ENCODE assay signal across 31 mouse cellular contexts in the genomic region with DNA sequence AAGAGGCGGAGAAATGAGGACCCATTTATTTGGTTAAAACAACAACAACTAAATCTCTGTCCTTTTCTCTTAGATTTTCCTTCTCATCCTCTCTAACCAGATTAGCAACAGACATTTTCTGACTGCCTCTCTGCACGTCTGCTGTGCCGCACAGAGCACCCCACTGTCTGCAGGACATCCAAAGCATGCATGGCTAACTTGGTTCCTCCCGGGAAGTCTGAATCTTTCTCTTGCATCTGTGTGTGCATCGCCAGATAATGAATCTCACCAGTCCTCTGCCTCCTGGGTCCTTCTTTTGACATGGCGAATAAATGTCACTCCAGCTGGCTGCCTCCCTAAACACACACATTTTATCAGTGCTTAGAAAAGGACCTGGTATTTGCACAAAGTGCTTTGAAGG. TPM values are rescaled to one million over a fixed set of nuclear protein-coding genes. Genes with fewer than 3 reads are reported as not detected.
DNase-seq lines count a peak whose midpoint lies in the region; ATAC-seq lines count a peak whose summit lies in the region.
"Had no signal": no experiment of that assay in that cellular context is flagged by ENCODE, and none has a peak within 500 bp of the region (broad histone marks: within the 10 kb centered on the region; RNA-seq: fewer than 3 reads in every experiment).

No protein-coding gene starts in this region.

- peaks cover 21% of the 10 kb centered on the region for H3K4me1 ChIP-seq in hindbrain, embryonic 10.5 days (replicated peaks)
- H3K4me1 ChIP-seq in hindbrain, embryonic 11.5 days (replicated peaks; ENCODE audit: control insufficient read depth, insufficient read depth, low read length): no peaks in the 10 kb centered on the region
- peaks cover 11% of the 10 kb centered on the region for H3K4me1 ChIP-seq in neural tube, embryonic 13.5 days (replicated peaks)
- H3K4me1 ChIP-seq in neural tube, embryonic 15.5 days: peaks cover 6% of the 10 kb centered on the region
- H3K4me1 ChIP-seq in hindbrain, embryonic 14.5 days (replicated peaks; ENCODE audit: control insufficient read depth, insufficient read depth, low read length): peaks cover 10% of the 10 kb centered on the region; the same call in 1 of the 2 replicates
- peaks cover 11% of the 10 kb centered on the region for H3K4me1 ChIP-seq in midbrain, embryonic 15.5 days
- H3K4me1 ChIP-seq: embryonic facial prominence, embryonic 15.5 days; stomach, embryonic 15.5 days had no signal

- no peak overlapping the region for H3K4me3 ChIP-seq in hindbrain, embryonic 10.5 days
- no peak overlapping the region for H3K4me3 ChIP-seq in hindbrain, embryonic 11.5 days (ENCODE audit: low read depth, low read length)
- H3K4me3 ChIP-seq in neural tube, embryonic 13.5 days: no peak overlapping the region
- no peak overlapping the region for H3K4me3 ChIP-seq in neural tube, embryonic 15.5 days (replicated peaks)
- no peak overlapping the region for H3K4me3 ChIP-seq in hindbrain, embryonic 14.5 days (replicated peaks; ENCODE audit: low read length)
- no peak overlapping the region for H3K4me3 ChIP-seq in midbrain, embryonic 15.5 days
- H3K4me3 ChIP-seq: embryonic facial prominence, embryonic 15.5 days; hindbrain, embryonic 15.5 days; stomach, embryonic 15.5 days had no signal

- H3K9ac ChIP-seq in hindbrain, embryonic 11.5 days (ENCODE audit: low read depth, low read length): no peak overlapping the region
- no peak overlapping the region for H3K9ac ChIP-seq in neural tube, embryonic 13.5 days
- no peak overlapping the region for H3K9ac ChIP-seq in neural tube, embryonic 15.5 days (replicated peaks)
- H3K9ac ChIP-seq in hindbrain, embryonic 14.5 days: no peak overlapping the region
- H3K9ac ChIP-seq in midbrain, embryonic 15.5 days: no peak overlapping the region
- H3K9ac ChIP-seq: embryonic facial prominence, embryonic 15.5 days; hindbrain, embryonic 15.5 days; liver, embryonic 14.5 days; stomach, embryonic 15.5 days had no signal

- H3K4me2 ChIP-seq in hindbrain, embryonic 11.5 days (replicated peaks; ENCODE audit: low read depth, low read length): no peak overlapping the region
- no peak overlapping the region; the same call in 1 of the 2 replicates for H3K4me2 ChIP-seq in neural tube, embryonic 13.5 days
- no peak overlapping the region for H3K4me2 ChIP-seq in neural tube, embryonic 15.5 days
- H3K4me2 ChIP-seq in hindbrain, embryonic 14.5 days (replicated peaks): no peak overlapping the region
- H3K4me2 ChIP-seq in midbrain, embryonic 15.5 days: no peak overlapping the region
- H3K4me2 ChIP-seq: embryonic facial prominence, embryonic 15.5 days; hindbrain, embryonic 15.5 days; stomach, embryonic 15.5 days had no signal

- no peaks in the 10 kb centered on the region for H3K9me3 ChIP-seq in hindbrain, embryonic 10.5 days
- H3K9me3 ChIP-seq in hindbrain, embryonic 11.5 days (ENCODE audit: control insufficient read depth, low read length): no peaks in the 10 kb centered on the region
- no peaks in the 10 kb centered on the region for H3K9me3 ChIP-seq in neural tube, embryonic 13.5 days
- no peaks in the 10 kb centered on the region for H3K9me3 ChIP-seq in neural tube, embryonic 15.5 days (replicated peaks)
- H3K9me3 ChIP-seq in hindbrain, embryonic 14.5 days (ENCODE audit: control insufficient read depth, low read length): no peaks in the 10 kb centered on the region
- H3K9me3 ChIP-seq in midbrain, embryonic 15.5 days: no peaks in the 10 kb centered on the region
- H3K9me3 ChIP-seq: embryonic facial prominence, embryonic 15.5 days; hindbrain, embryonic 15.5 days; stomach, embryonic 15.5 days had no signal

- 36% methylated on average over 6 of the region's 6 CpGs for WGBS in hindbrain, embryonic 10.5 days
- WGBS in hindbrain, embryonic 11.5 days: 32% methylated on average over 6 of the region's 6 CpGs
- 16% methylated on average over 6 of the region's 6 CpGs for WGBS in neural tube, embryonic 13.5 days
- whole genome bisulfite sequencing in neural tube, embryonic 15.5 days: 20% methylated on average over 6 of the region's 6 CpGs
- 20% methylated on average over 6 of the region's 6 CpGs for WGBS in hindbrain, embryonic 14.5 days
- WGBS in midbrain, embryonic 15.5 days: 15% methylated on average over 6 of the region's 6 CpGs

- DNase-seq in hindbrain, embryonic 10.5 days (ENCODE audit: low spot score): no peak
- DNase-seq in hindbrain, embryonic 11.5 days (ENCODE audit: low spot score): no peak
- DNase-seq in hindbrain, embryonic 14.5 days (ENCODE audit: low spot score): no peak
- no peak for DNase-seq in layer of hippocampus, postnatal 14 days (ENCODE audit: low spot score in 2 of 2)
- DNase-seq: adrenal gland, adult 8-10 months; B cell, adult 2 months; cerebellum, adult 9-10 months; gastrocnemius, postnatal 14 days; heart, postnatal 14 days; kidney, adult 9 months; kidney, postnatal 10 days; liver; lung, adult 2 months; lung, postnatal 10 days; right cerebral cortex, postnatal 25 days; thymus, postnatal 14 days had no signal

- H3K27me3 ChIP-seq in hindbrain, embryonic 10.5 days (ENCODE audit: insufficient read depth, poor library complexity, severe bottlenecking): no peaks in the 10 kb centered on the region
- no peaks in the 10 kb centered on the region for H3K27me3 ChIP-seq in hindbrain, embryonic 11.5 days (ENCODE audit: control insufficient read depth, insufficient read depth, low read length)
- H3K27me3 ChIP-seq in neural tube, embryonic 13.5 days: no peaks in the 10 kb centered on the region
- no peaks in the 10 kb centered on the region for H3K27me3 ChIP-seq in neural tube, embryonic 15.5 days (replicated peaks)
- no peaks in the 10 kb centered on the region for H3K27me3 ChIP-seq in hindbrain, embryonic 14.5 days (ENCODE audit: control insufficient read depth, insufficient read depth, low read length)
- no peaks in the 10 kb centered on the region for H3K27me3 ChIP-seq in midbrain, embryonic 15.5 days (replicated peaks)
- H3K27me3 ChIP-seq: CH12.LX; embryonic facial prominence, embryonic 15.5 days; hindbrain, embryonic 15.5 days; stomach, embryonic 15.5 days had no signal

- 0 out of 2 replicates have a peak overlapping the region, but pooled peaks have one; percentile 5 for H3K27ac ChIP-seq in hindbrain, embryonic 10.5 days
- H3K27ac ChIP-seq in hindbrain, embryonic 11.5 days (ENCODE audit: low read depth, low read length): no peak overlapping the region
- 0 out of 2 replicates have a peak overlapping the region, but pooled peaks have one; percentile 23 for H3K27ac ChIP-seq in neural tube, embryonic 13.5 days (replicated peaks)
- no peak overlapping the region for H3K27ac ChIP-seq in neural tube, embryonic 15.5 days (replicated peaks)
- peak overlapping the region; percentile 24 for H3K27ac ChIP-seq in hindbrain, embryonic 14.5 days
- peak overlapping the region; percentile 36 for H3K27ac ChIP-seq in midbrain, embryonic 15.5 days
- H3K27ac ChIP-seq: embryonic facial prominence, embryonic 15.5 days; hindbrain, embryonic 15.5 days; liver, embryonic 14.5 days; macrophage; stomach, embryonic 15.5 days had no signal

- no peak for ATAC-seq in hindbrain, embryonic 11.5 days (ENCODE audit: low FRiP score)
- no peak for ATAC-seq in neural tube, embryonic 13.5 days (ENCODE audit: low read depth)
- no peak for ATAC-seq in neural tube, embryonic 15.5 days (ENCODE audit: low FRiP score)
- ATAC-seq in hindbrain, embryonic 14.5 days (ENCODE audit: low FRiP score): no peak
- ATAC-seq in midbrain, embryonic 15.5 days (replicated peaks): no peak; the same call in 1 of the 2 replicates
- no peak for ATAC-seq in erythroid progenitor cell, adult 5-6 weeks (replicated peaks; ENCODE audit: low FRiP score, poor library complexity, severe bottlenecking)
- ATAC-seq: activated CD4-positive, CD25-positive, alpha-beta regulatory T cell, adult 4 months; intestine, postnatal 0 days had no signal

- no peaks in the 10 kb centered on the region for H3K36me3 ChIP-seq in hindbrain, embryonic 10.5 days
- H3K36me3 ChIP-seq in hindbrain, embryonic 11.5 days (ENCODE audit: control insufficient read depth, insufficient read depth, low read length): no peaks in the 10 kb centered on the region
- no peaks in the 10 kb centered on the region for H3K36me3 ChIP-seq in neural tube, embryonic 13.5 days
- no peaks in the 10 kb centered on the region for H3K36me3 ChIP-seq in neural tube, embryonic 15.5 days
- no peaks in the 10 kb centered on the region for H3K36me3 ChIP-seq in hindbrain, embryonic 14.5 days (replicated peaks; ENCODE audit: control insufficient read depth, insufficient read depth)
- no peaks in the 10 kb centered on the region for H3K36me3 ChIP-seq in midbrain, embryonic 15.5 days (replicated peaks)
- H3K36me3 ChIP-seq: embryonic facial prominence, embryonic 15.5 days; hindbrain, embryonic 15.5 days; stomach, embryonic 15.5 days had no signal

RNA-seq across cellular contexts. Expression of gene Ptpn20, which starts 18.3 kb away (rescaled TPM):
- polyA plus RNA-seq in hindbrain, embryonic 10.5 days (2016; fragmentation: Nextera tagmentation; extraction: Ambion mirVana): 0.14 TPM in 1 of 2 replicates, not detected in the other
- polyA plus RNA-seq in hindbrain, embryonic 11.5 days (2014; fragmentation: Nextera tagmentation; extraction: Ambion mirVana): 0.08 and 0.19 TPM in 2 replicates
- polyA plus RNA-seq in neural tube, embryonic 13.5 days (2015; fragmentation: Nextera tagmentation; extraction: Ambion mirVana): 0.12 and 0.20 TPM in 2 replicates
- polyA plus RNA-seq in neural tube, embryonic 15.5 days (2015; fragmentation: Nextera tagmentation; extraction: Ambion mirVana): 0.32 and 0.34 TPM in 2 replicates
- 0.21 and 0.33 TPM in 2 replicates for polyA plus RNA-seq in hindbrain, embryonic 14.5 days (2014; fragmentation: Nextera tagmentation; extraction: Ambion mirVana)
- 0.05 and 0.13 TPM in 2 replicates for polyA plus RNA-seq in midbrain, embryonic 15.5 days (2015; fragmentation: Nextera tagmentation; extraction: Ambion mirVana)
- not detected in 2 replicates for total RNA-seq in erythroid progenitor cell, adult 5-6 weeks (2015; ENCODE audit: low replicate concordance)
- 0.26 TPM in 1 of 2 replicates, not detected in the other for total RNA-seq in erythroid progenitor cell, adult 5-6 weeks (2017; ENCODE audit: low replicate concordance)
- total RNA-seq in layer of hippocampus, postnatal 14 days (2021): under 1 TPM; 0.62 to 0.76 TPM
- total RNA-seq: adrenal gland, postnatal 4 days; gastrocnemius, postnatal 14 days; granulocyte monocyte progenitor cell, adult 5-6 weeks; heart, postnatal 14 days had no signal
- polyA plus RNA-seq: activated CD4-positive, CD25-positive, alpha-beta regulatory T cell, adult 4 months; large intestine, adult 2 months; macrophage had no signal

Comparison
In these comparisons a context has a peak if more than half of its experiments do, and no peak if none do; other contexts are left out.
1. H3K27ac ChIP-seq: peak in hindbrain, embryonic 10.5 days (single experiment), neural tube, embryonic 13.5 days (single experiment), hindbrain, embryonic 14.5 days (single experiment) and midbrain, embryonic 15.5 days (single experiment); none in hindbrain, embryonic 11.5 days (single experiment) and neural tube, embryonic 15.5 days (single experiment).